Mouse (Mus musculus) lung, postnatal 10 days (tissue): Measurements from ENCODE around the gene Tceal8.
"Not testable (repeated sequence)": the region's sequence is repeated elsewhere in the genome, so short reads cannot be mapped to it uniquely, and the experiment has no call there.

Source experiments
- DNase-seq: peaks from one replicate; pipeline ENCODE4 v3.0.0; 2021

Tceal8 gene

DNA sequence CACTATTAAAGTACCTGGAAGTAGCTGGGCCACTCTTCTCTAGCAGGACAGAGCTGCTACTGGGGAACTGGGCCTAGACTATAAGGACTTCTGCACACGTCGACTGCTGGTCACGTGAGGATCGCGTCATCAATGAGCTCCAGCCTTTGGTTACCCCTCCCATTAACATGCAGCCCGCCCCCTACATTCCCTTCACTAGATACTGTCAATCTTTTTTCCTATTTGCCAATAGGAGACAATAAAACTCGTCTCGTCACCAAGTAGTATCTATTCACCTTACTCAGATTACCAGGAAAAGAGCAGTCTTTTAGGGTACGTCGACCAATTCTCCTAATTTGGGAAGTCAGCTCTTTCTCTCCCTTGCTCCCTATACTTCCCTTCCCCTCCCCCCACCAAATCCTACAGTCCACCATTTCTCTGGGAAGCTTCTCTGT lies at the start of gene Tceal8:
TSS of gene Tceal8 (minus strand) at position 225 of the 434 bp plus-strand sequence.
- DNase-seq, result peak; percentile 92

DNA sequence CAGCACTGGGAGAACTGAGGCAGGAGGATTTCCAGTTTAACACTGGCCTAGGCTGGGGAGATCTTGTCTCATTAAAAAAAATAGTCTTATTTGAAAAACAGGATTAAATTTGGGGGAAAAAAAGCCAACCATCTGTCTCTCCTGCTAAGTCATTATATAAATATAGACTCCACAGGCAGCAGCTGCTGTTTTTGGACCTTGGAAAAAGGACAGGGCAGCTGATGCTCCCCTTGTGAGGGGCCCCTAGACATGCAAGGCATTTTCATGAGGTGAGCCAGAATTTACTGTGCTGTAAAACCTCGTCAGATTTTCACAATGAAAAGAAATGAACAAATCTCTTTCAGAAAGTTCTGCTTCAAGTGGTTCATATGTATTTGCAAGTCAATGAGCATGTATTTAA lies 44.2 kb upstream of the Tceal8 start:
- no peak for DNase-seq

DNA sequence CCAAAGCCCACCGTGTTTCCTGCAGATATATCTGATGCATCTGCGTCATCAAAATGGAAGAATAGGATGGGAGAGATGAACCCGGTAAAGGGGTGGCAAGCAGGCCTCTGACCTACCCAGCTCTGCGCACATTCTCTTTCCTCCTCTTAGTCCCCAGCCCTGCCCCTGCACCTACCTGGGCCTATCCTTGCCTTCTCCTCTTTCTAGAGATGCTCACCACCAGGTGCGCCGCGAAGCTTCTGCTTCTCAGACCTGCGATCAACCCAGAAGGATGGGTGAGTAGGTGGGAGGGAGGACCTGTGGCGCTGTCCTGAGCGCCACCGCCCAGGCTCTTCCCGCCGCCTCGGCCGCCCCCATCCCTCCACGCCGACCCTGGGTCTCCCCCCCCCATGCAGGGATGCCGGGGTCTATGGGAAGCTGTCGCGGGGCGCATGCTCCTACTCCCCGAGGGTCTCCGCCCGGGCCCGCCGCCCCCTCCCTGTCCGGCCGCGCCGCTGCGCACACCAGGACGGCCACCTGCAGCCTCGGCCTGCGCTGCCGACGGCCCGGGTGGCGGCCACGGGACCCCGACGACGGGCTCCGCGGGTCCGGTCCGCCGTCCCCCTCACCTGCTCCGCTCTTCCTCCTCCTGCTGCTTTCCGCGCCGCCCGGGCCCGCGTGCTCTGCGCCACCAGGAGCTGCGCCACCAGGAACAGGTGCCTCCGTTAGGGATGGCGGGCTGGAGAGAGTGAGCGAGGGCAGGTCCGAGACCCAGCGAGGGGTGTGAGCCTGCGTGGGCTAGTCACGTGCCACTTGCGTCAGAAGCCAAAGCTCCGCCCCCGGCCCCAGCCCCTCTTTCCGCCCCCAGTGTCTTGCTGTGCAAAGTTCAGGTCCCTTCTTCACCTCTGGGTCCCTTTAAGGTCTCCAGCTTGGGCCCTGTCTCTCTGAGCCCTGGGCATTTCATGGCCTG lies 42.9 kb upstream of the Tceal8 start, which contains the start of the genes Tceal7 and Bex1:
TSS of gene Tceal7 (plus strand) at position 51 of the 949 bp plus-strand sequence.
TSS of gene Bex1 (minus strand) at position 785 of the 949 bp plus-strand sequence.
- DNase-seq, result not testable (repeated sequence)

DNA sequence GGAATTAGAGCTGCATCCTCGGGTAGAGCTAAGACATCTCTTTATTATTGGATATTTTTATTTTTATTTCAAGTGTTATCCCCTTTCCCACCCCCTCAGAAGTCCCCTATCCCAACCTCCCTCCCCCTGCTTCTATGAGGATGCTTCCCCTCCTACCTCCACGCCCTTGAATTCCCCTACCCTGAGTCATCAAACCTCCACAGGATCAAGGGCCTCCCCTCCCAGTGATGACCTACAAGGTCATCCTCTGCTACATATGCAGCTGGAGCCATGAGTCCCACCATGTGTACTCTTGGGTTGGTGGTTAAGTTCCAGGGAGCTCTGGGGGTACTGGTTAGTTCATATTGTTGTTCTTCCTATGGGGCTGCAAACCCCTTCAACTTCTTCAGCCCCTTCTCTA lies 41.3 kb upstream of the Tceal8 start:
- no peak for DNase-seq

DNA sequence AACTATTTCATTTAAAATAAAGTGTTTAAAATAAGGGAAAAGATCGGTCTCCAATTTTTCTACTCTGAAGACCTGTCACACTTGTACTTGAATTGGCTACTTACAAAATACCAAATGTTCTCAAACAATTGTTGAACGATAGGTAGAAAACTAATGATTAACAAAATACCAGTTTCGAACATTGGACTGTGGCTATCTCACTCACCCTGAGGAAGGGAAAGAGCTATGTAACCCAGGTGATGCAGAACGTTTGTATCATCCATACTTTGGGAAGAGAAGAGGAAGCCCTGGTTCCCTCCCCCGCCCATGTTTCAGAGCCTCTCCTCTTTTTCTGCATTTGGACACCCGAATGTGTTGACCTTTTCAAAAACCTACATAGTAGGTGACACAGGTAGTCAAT lies 32.3 kb upstream of the Tceal8 start:
- no peak for DNase-seq

DNA sequence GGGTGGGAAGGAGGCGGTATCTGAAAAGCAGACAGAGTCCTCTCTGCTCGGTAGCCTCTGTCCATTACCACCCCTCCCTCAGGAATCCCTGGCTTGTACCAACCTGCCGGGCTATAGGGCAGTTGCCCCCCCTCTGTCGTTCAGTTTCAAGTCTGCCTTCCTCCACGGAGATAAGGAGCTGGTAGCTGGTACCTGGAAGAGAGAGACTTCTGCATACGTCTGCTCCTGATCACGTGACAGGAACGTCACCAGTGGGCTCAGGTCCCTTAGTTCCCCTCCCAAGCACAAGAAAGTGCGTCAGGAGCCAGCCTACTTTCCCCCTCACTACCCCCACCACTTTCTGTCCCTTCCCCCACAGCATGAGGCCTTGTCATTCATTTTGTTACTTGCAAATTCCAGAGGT lies 31.5 kb upstream of the Tceal8 start, which contains the start of gene Tceal5:
TSS of gene Tceal5 (minus strand) at position 213 of the 403 bp plus-strand sequence.
- DNase-seq, result peak; percentile 4

DNA sequence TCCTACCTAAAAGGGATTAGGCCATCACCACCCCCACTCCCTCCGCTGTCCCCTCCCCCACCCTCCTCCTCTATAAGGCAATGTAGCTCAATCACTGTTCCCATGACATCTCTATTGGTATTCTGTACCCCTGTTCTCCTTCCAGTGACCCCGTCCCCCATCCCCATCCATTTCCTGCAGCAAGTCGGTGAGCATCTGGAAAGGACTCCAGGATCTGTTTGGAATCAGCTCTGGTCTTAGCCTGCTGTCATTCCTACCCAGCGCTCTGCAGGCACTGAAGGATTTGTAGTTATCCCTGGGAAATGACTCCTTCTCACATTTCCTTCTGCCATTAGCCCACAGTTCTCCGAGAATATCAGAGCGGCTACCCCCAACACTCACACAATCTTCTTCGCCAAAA lies 31.1 kb upstream of the Tceal8 start:
- no peak for DNase-seq

DNA sequence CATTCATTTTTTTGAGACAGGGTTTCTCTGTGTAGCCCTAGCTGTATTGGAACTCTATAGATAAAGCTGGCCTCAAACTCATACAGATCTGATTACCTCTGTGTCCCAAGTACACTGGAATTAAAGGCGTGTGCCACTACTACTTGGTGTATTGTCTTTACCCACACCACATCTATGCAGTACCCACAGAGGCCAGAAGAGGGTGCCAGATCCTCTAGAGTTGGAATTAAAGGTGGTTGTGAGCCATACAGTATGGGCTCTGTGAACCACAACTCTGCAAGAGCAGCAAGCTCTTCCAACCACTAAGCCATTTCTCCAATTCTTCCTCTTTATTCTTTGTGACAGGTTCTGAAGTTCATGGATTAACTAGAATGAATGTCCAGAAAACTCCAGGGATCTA lies 24.7 kb upstream of the Tceal8 start:
- DNase-seq, result peak; percentile 33

DNA sequence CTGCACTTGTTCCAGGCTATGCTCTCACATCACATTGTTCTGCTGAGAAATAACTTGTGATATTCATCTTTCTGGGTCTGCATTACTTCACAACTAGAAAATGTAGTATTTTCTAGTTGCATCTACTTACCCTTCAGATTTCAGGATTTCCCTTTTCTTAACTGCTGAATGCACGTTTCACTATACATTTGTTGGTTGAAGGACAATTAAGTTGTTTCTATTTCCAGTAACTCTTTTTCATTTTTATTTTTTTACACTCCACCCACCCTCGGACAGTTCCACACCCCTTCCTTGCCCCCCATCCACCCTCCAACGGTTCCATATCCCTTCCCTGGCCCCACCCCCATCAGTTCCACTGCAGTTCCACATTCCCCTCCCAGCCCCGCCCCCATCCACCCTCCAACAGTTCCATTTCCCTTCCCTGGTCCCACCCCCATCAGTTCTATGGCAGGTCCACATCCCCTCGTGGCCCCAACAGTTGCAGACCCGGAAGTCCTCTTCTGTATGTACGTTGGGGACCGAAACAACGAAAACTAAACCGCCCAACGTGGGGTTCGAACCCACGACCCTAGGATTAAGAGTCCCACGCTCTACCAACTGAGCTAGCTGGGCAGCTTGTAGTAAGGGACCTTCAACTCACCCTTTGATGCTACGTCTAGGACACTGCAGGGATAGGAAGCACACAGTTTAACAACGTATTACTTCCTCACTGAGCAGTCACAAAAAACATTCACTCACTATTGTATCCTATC lies 23.2 kb upstream of the Tceal8 start:
- no peak for DNase-seq

DNA sequence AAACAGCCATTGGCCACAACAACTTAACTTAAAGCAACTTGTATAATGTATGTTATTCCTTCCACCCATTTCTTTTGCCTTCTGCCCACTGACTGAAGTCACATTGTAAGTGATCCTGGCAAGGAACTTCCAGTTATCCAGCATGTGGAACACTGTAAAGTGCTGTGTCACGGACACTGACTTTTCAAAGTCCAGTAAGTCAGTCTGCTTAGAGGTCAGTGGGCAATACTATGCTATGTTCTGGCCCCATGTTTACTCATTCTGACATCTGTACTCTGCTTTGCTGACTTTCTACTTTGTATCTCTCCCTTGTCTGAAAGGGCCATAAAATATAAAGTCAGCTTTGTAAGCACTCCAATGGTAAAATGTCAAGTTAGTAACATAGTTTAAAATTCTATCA lies 11.0 kb upstream of the Tceal8 start:
- no peak for DNase-seq

DNA sequence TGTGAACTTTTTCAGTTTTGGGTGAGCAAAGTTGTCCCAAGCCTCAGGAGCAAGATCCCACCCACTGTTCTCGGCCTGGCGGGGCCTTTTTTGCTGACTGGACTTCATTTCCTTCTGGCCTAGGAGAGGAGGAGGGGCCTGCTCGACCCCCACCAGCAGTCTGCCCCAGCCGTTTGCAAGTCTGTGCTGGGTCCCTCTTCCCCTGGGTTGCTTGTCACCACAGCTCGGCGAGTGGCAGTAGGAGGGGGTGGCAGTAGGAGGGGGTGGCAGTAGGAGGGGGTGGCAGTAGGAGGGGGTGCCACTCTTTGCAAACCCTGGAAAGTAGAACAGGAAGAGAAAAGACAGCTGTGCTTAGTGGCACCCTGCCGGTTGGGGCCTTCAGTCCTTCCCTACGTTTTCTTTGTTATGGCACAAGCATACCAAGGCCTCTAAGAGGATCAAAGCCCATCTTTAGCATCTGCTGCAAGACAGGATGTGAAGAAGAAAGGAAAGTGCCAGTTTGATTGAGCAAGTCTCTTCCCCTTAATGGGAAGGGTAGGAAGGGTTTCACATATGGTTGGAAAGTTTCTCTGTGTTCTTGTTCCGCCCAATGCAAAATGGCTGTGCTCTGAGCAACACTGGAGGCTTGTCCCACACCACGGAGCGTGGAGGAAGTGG lies 8.9 kb upstream of the Tceal8 start:
- DNase-seq, result peak; percentile 6

DNA sequence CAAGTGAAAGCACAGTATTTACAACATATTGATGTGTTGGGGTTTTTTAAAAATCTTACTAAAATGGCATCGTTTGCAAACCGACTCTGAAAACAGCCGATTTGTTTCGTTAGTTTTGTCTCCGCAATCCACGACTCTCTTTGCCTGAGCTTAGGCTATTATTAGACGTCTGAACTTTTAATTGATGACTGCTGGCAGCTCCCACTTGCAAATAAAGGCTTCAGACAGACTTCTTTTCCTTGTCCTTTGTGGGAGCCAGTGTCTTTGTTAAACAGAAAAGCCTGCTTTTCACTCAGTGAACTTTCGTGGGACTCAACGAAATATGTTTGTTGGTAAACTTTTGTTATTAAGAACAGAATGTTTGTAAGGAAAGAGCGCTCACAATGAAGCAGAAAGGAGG lies 644 bp upstream of the Tceal8 start:
- DNase-seq, result peak; percentile 2

DNA sequence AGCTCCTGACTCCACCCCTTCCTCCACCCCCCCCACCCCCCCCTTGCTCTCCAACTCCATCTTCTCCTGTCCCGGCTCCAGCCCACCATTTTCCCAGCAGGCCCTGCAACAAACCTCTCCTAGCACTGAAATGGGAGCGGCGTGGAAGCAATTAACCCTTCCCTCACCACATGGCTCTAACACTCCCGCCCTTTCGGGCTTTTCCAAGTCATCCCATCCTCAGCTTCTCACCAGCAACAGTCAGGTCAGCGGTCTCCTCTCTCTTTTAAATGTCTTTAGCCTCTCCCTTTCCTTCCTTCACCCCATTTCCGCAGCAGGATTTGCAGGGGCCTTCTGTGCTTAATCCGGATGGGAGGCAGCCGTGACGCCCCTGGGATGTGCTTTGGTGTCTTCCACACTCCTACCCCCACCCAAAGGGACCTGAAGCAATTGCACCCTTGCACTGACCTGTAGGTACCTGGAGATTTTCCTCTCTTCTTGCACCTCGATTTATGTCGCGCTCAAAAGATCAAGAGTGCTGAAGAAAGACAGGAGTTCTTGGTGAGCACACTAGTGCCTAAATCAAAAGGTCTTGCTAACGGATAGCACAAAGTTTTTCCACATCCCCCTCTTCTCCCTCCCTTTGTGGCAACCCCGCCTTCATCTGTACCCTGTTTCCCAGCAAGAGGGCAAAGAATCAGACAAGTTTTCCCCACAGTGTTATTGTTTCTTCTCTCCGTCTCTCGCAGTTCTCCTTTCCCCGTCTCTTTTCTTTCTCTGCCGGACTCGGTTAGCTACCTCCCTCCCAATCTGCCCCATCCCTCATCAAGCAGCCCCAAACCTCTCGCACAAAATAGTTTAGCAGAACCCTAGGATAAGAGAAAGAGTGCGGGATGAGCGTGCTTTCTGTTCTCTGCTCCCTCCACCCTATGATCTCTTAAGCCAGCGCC lies 689 bp downstream of the Tceal8 start:
- peak; percentile 84 for DNase-seq

DNA sequence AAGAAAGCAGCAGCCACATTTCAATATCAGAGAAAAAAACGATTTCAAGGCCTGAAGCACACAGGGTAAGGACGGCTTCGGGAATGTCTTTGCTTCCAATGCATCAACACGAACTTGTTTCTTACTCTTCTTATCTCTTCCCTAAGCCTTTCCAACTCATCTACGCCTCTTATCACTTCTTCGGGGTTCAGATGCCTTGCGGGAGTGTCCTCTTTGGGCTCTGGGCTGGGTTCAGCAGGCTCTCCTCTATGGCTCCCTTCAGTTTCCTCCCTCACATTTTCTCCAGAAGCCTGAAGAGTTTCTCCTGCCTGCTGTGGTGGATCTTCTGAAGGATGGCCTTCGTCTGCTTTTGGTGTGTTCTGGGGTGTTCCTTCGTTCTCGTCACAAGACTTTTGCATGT lies 1.5 kb downstream of the Tceal8 start:
- DNase-seq, result no peak

DNA sequence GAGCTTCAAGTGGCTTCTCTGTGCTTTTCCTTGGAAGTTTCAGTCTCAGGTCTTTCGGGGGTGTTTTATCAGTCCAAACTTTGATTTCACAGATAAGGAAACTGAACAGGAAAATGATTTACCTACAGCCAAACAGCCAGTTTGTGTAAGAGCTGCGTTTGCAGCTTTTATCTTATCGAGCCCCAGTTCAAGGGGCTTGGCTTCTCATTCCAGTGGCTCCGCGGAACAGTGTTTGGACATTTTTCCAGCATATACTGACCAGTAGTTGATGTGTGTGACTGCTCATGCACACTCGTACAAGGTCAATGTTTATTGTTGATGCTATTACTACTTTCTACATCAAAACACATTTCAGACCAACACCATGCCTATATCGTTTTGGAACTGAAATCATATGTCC lies 27.9 kb downstream of the Tceal8 start:
- peak; percentile 2 for DNase-seq

DNA sequence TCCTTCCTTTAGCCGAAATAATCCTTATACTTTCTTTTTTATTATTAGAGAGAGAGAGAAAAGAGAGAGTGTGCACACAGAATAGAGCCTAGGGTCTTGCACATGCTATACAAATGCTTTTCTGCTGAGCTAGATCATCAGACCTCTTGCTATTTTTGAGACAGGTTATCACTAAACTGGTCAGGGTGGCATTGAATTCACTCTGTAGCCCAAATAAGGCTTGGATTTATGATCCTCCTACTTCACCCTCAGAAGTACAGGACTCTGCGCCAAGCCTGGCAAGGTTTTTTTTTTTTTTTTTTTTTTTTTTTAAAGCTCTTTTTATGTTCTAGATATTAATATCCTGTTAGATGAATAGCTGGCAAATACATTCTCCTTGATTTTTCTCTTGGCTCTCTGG lies 28.4 kb downstream of the Tceal8 start:
- DNase-seq, result no peak

DNA sequence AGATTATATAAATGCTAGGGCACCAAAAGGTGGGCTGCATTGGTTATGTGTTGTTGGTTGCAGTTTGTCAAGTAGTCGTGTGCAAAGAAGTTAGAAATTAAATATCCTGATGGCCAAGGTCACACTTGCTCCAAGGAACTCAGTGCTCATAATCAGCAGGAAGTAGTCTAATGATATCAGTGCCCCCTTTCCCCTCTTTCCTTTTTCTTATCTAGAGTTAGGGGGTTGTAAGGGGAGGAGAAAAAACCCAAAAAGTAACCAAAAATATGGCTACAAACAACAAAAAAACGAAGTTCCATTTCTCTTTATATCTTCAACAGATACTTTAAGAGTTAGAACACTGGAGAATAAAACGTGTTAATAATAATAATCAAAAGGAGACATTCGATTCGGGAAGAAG lies 30.8 kb downstream of the Tceal8 start:
- DNase-seq, result no peak

DNA sequence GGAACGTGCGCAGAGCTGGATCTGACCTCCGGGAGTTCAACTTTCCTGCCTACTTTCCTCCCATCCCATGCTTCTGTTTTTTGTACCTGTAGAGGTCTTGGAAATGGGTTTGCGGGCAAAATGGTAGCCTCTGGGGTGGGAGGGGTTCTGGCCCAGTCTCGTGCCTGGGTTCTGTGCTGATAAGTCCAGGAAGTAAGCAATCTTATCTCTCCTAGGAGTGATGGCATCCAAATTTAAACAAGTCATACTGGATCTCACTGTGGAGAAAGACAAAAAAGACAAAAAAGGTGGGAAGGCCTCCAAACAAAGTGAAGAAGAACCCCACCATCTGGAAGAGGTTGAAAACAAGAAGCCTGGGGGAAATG lies 32.5 kb downstream of the Tceal8 start:
- DNase-seq, result not testable (repeated sequence)

DNA sequence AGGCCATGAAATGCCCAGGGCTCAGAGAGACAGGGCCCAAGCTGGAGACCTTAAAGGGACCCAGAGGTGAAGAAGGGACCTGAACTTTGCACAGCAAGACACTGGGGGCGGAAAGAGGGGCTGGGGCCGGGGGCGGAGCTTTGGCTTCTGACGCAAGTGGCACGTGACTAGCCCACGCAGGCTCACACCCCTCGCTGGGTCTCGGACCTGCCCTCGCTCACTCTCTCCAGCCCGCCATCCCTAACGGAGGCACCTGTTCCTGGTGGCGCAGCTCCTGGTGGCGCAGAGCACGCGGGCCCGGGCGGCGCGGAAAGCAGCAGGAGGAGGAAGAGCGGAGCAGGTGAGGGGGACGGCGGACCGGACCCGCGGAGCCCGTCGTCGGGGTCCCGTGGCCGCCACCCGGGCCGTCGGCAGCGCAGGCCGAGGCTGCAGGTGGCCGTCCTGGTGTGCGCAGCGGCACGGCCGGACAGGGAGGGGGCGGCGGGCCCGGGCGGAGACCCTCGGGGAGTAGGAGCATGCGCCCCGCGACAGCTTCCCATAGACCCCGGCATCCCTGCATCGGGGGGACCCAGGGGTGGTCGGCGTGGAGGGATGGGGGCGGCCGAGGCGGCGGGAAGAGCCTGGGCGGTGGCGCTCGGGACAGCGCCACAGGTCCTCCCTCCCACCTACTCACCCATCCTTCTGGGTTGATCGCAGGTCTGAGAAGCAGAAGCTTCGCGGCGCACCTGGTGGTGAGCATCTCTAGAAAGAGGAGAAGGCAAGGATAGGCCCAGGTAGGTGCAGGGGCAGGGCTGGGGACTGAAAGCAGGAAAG lies 33.1 kb downstream of the Tceal8 start, which contains the start of gene Bex4:
TSS of gene Bex4 (plus strand) at position 170 of the 813 bp plus-strand sequence.
- DNase-seq, result not testable (repeated sequence)

DNA sequence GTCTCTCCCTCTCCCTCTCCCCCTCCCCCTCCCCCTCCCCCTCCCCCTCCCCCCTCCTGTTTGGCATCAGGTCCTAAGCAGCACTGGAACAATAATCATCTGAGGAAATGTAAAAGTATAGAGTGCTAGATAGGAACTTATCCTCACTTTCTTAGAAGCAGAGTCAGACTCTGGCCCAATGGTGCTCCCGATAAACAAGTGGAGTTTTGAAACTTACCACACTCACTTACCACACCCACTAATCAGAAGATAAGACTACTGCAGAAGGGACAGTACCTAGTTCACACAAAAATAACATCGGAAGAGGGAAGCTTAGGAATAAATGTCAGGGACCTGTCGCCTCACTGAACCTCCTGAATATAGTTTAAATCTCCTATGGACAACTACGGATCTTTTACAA lies 36.6 kb downstream of the Tceal8 start:
- DNase-seq, result no peak

DNA sequence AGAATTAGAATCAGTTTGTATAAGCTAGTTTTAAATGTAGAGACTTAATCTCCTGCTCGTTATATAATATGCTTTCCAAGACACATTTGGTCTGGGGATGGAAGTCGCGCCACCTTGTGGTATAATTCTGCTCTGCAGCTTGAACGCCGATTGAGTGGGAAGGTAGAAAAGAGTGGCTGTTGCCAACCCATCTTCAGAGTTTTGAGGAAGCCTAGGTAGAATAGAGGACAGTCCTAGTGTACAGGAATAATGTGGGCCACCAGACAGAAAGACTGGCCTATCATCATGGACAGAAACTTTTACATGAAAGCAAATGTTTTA lies 44.4 kb downstream of the Tceal8 start:
- peak; percentile 45 for DNase-seq
